Mouse (Mus musculus): ENCODE measurements around the gene Eln.
A peak's percentile ranks its signal among the peaks of the same experiment; 100 is the strongest.

The Eln gene

GRCm38 (mm10) chr5:134684398-134684797 lies 62.7 kb downstream of the Eln start:
- DNase-seq (ENCODE audit: low spot score) = no peak

GRCm38 (mm10) chr5:134683813-134684212 lies 63.3 kb downstream of the Eln start:
- DNase-seq (ENCODE audit: low spot score) = no peak

- DNase-seq (ENCODE audit: low spot score) = peak; percentile 67
Observed at GRCm38 (mm10) chr5:134680238-134680637, 66.9 kb downstream of the Eln start.

GRCm38 (mm10) chr5:134678827-134679546 lies 68.1 kb downstream of the Eln start:
- no peak for DNase-seq (ENCODE audit: low spot score)

- no peak for DNase-seq (ENCODE audit: low spot score)
Observed at GRCm38 (mm10) chr5:134678031-134678430, 69.1 kb downstream of the Eln start.

DNA sequence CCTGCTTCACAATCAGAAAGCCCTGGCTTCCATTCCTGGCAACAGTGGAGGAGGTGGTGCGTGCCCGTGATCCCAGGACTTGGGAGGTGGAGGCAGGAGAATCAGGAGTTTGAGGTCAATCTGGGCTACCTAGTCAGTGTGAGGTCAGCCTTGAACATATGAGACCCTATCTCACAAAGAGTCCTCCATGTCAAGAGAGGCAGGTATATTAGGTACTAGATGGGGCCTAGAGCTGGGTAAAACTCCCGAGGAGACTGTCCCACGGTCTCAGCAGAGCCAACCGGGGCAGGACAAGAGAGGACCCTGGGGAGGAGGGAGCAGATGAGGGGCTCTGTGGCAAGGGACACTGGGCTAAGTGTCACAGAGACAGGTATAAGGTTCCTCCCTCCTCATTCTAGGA lies 69.6 kb downstream of the Eln start:
- no peak for DNase-seq (ENCODE audit: low spot score)

GRCm38 (mm10) chr5:134675956-134676759 lies 71.0 kb downstream of the Eln start:
- DNase-seq (ENCODE audit: low spot score) = peak; percentile 76

- no peak for DNase-seq (ENCODE audit: low spot score)
Observed at GRCm38 (mm10) chr5:134674977-134675376, 72.1 kb downstream of the Eln start.

DNA sequence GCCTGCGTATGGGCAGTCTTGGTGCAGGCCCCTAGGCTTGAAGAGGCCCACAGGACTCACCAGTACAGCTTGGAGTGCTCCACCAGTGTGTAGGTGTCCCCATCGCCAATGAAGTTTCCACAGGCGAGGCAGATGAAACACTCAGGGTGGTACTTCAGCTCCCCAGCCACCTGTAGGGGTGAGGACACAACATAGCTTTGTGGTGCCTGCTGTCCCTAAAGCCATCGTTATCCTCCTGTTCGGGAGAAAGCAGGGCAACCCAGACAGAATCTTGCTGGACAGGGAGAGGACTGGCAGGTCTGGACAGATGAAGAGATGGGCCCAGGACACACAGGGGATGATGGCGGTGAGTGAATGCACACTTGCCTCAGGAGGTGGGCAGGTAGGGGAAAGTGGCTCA lies 74.5 kb downstream of the Eln start:
- DNase-seq (ENCODE audit: low spot score) = no peak

DNA sequence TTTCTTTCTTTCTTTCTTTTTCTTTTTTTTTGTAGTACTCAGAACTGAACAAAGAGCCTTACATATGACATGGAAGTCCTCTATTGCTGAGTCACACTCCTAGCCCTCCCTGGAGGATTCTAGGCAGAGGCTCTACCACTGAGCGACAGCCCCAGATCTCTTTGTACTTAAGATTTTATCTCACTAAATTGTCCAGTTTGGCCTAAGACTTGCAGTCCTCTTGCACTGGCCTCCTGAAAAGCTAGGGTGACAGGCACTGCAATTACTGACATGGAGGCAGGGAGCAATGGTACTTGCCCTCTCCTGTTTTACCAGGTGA lies 75.0 kb downstream of the Eln start:
- DNase-seq (ENCODE audit: low spot score) = no peak

- DNase-seq (ENCODE audit: low spot score) = no peak
Observed at GRCm38 (mm10) chr5:134671335-134672197, 75.6 kb downstream of the Eln start.

GRCm38 (mm10) chr5:134669001-134669708 lies 78.0 kb downstream of the Eln start:
- DNase-seq (ENCODE audit: low spot score) = no peak

DNA sequence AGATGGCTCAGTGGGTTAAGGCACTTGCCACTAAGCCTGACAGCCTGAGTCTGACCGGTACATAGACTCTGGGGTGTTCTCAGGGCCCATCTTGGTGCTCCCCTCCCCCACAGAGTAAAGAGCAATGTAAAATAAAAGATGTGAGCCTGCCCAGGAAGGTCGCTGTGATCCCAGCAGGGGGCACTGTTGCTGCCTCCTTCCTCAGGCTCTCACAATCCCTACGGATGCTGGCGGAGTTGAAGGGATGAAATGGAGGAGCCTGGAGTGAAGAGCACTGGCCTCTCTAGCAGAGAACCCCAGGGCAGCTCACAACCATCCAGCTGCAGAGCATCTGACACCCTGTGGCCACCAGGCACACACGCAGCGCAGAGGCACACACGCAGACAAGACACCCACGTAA lies 78.6 kb downstream of the Eln start:
- no peak for DNase-seq (ENCODE audit: low spot score)

- DNase-seq (ENCODE audit: low spot score) = no peak
Observed at GRCm38 (mm10) chr5:134656708-134657107, 90.4 kb downstream of the Eln start.

Data from yolk sac, embryonic 10.5 days (tissue).